Mouse (Mus musculus): ENCODE measurements around the gene Trim7. TPM values are rescaled to one million over a fixed set of nuclear protein-coding genes. Genes with fewer than 3 reads are reported as not detected.
A peak's percentile ranks its signal among the peaks of the same experiment; 100 is the strongest.

The Trim7 gene
- polyA plus RNA-seq, 1 experiment from 2014 or later = 0.51 TPM

DNA sequence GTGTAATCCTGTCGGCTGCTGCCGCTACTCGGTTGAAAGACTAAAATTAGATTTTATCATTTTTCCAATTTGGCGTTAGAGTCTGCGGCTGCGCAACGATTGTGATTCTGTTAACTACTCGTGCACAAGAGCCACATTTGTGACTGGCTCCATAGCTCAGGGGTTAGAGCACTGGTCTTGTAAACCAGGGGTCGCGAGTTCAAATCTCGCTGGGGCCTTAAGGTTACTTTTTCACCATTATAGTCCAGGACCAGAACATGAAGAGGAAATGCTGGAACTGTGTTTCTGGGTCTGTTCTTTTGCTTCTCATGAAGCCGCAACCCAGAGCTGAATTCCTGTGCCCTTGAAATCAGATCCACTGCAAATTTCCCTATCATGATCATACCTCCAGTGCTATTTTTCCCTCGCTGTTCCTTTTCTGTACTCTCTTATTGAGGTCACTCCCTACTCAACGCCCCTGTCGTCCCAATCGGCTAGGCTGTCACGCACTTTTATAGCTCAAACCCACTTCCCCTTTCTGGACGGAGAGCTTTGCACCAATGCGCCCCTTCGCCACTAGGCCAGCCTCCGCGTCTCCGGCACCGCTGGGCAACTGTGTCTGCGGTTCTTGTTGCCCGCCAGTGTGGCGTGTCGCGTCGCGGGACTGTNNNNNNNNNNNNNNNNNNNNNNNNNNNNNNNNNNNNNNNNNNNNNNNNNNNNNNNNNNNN lies 27.7 kb downstream of the Trim7 start:
- peak overlapping the region; percentile 41; the same call in 1 of the 2 replicates for H3K9ac ChIP-seq (ENCODE audit: low read length)
- under 1% methylated on average over 31 of the region's 31 CpGs for WGBS
- no peak overlapping the region for H3K27ac ChIP-seq (ENCODE audit: low read depth, low read length)
- H3K4me3 ChIP-seq (ENCODE audit: low read depth, low read length) = peak overlapping the region; percentile 56
- H3K4me2 ChIP-seq (ENCODE audit: low read depth, low read length, severe bottlenecking) = peak overlapping the region; percentile 86
- H3K36me3 ChIP-seq (ENCODE audit: control insufficient read depth, insufficient read depth, low read length) = no peaks in the 10 kb centered on the region
- DNase-seq (ENCODE audit: low spot score) (peak; percentile 89), ATAC-seq (replicated peaks; ENCODE audit: low FRiP score) (peak; percentile 75)
- peaks cover 3% of the 10 kb centered on the region; the same call in 1 of the 2 replicates for H3K4me1 ChIP-seq (replicated peaks; ENCODE audit: control insufficient read depth, insufficient read depth, low read length)
- H3K27me3 ChIP-seq (ENCODE audit: control insufficient read depth, insufficient read depth, low read length) = 0 out of 2 replicates have a peak, but pooled peaks cover 2% of the 10 kb centered on the region
- H3K9me3 ChIP-seq (ENCODE audit: control insufficient read depth, low read length) = peaks cover 2% of the 10 kb centered on the region; the same call in 1 of the 2 replicates

DNA sequence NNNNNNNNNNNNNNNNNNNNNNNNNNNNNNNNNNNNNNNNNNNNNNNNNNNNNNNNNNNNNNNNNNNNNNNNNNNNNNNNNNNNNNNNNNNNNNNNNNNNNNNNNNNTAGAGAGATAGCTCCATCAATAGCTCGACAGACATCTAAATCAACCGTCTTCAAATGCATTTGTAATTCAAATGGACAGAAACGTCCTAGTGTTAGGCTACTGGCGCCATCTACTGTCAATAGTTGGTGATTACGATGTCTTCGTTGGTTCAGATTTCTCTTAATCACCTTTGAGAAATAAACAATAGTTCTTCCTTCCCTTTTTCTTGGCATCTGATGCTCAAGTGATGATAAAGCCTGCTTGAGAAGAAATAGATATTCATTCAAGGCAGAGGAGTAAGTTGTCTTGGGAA lies 33.1 kb downstream of the Trim7 start:
- H3K9me3 ChIP-seq (ENCODE audit: control insufficient read depth, low read length) = no peaks in the 10 kb centered on the region
- peak overlapping the region; percentile 68; the same call in 1 of the 2 replicates for H3K4me2 ChIP-seq (ENCODE audit: low read depth, low read length, severe bottlenecking)
- H3K4me3 ChIP-seq (ENCODE audit: low read depth, low read length) = peak overlapping the region; percentile 38; the same call in 1 of the 2 replicates
- under 1% methylated on average over 6 of the region's 6 CpGs for WGBS
- 0 out of 2 replicates have a peak, but pooled peaks cover 2% of the 10 kb centered on the region for H3K27me3 ChIP-seq (ENCODE audit: control insufficient read depth, insufficient read depth, low read length)
- no peak overlapping the region for H3K9ac ChIP-seq (ENCODE audit: low read length)
- ATAC-seq (replicated peaks; ENCODE audit: low FRiP score) (no peak), DNase-seq (ENCODE audit: low spot score) (peak; percentile 53)
- H3K36me3 ChIP-seq (ENCODE audit: control insufficient read depth, insufficient read depth, low read length) = no peaks in the 10 kb centered on the region
- peaks cover 3% of the 10 kb centered on the region; the same call in 1 of the 2 replicates for H3K4me1 ChIP-seq (replicated peaks; ENCODE audit: control insufficient read depth, insufficient read depth, low read length)
- H3K27ac ChIP-seq (ENCODE audit: low read depth, low read length) = no peak overlapping the region

GRCm38 (mm10) chr11:48862784-48863319 lies 36.9 kb downstream of the Trim7 start:
- ATAC-seq (replicated peaks; ENCODE audit: low FRiP score) = no peak
- H3K4me3 ChIP-seq (ENCODE audit: low read depth, low read length) = no peak overlapping the region
- WGBS = 88% methylated on average over 1 of the region's 1 CpGs

GRCm38 (mm10) chr11:48863808-48864207 lies 37.9 kb downstream of the Trim7 start:
- Histone ChIP-seq H3K27me3 (ENCODE audit: control insufficient read depth, insufficient read depth, low read length) (no peaks in the 10 kb centered on the region), H3K27ac (ENCODE audit: low read depth, low read length) (no peak overlapping the region), H3K9me3 (ENCODE audit: control insufficient read depth, low read length) (no peaks in the 10 kb centered on the region), H3K4me1 (replicated peaks; ENCODE audit: control insufficient read depth, insufficient read depth, low read length) (no peaks in the 10 kb centered on the region; the same call in 1 of the 2 replicates), H3K36me3 (ENCODE audit: control insufficient read depth, insufficient read depth, low read length) (no peaks in the 10 kb centered on the region), H3K4me2 (ENCODE audit: low read depth, low read length, severe bottlenecking) (no peak overlapping the region), H3K4me3 (ENCODE audit: low read depth, low read length) (no peak overlapping the region), H3K9ac (ENCODE audit: low read length) (no peak overlapping the region)
- 79% methylated on average over 3 of the region's 3 CpGs for WGBS
- DNase-seq (ENCODE audit: low spot score) (no peak), ATAC-seq (replicated peaks; ENCODE audit: low FRiP score) (no peak)

More at GRCm38 (mm10) chr11:48862784-48863319, 36.9 kb downstream of the Trim7 start:
- no peak overlapping the region for H3K4me2 ChIP-seq (ENCODE audit: low read depth, low read length, severe bottlenecking)
- H3K36me3 ChIP-seq (ENCODE audit: control insufficient read depth, insufficient read depth, low read length) = no peaks in the 10 kb centered on the region
- H3K27ac ChIP-seq (ENCODE audit: low read depth, low read length) = no peak overlapping the region
- DNase-seq (ENCODE audit: low spot score) = no peak
- no peaks in the 10 kb centered on the region for H3K9me3 ChIP-seq (ENCODE audit: control insufficient read depth, low read length)
- no peak overlapping the region for H3K9ac ChIP-seq (ENCODE audit: low read length)
- H3K27me3 ChIP-seq (ENCODE audit: control insufficient read depth, insufficient read depth, low read length) = no peaks in the 10 kb centered on the region
- no peaks in the 10 kb centered on the region; the same call in 1 of the 2 replicates for H3K4me1 ChIP-seq (replicated peaks; ENCODE audit: control insufficient read depth, insufficient read depth, low read length)

DNA sequence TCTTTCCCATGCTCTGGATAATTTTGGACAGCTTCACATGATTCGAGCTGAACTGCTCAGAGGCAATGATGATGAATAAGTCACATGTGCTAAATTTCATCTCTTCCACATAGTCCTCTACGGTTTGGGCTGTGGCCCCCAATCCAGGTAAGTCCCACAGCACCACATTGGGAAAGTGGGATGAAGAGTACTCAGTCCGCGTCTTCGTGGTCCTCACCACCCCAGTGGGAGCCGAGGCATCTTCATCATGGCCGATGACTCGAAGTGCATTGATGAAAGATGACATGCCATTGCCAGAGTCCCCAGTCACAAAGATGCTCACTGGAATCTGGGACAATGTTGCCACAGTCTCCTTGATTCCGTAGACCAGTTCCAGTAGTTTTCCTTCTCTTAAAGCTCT lies 40.5 kb downstream of the Trim7 start:
- Histone ChIP-seq H3K4me1 (replicated peaks; ENCODE audit: control insufficient read depth, insufficient read depth, low read length) (no peaks in the 10 kb centered on the region; the same call in 1 of the 2 replicates), H3K4me2 (ENCODE audit: low read depth, low read length, severe bottlenecking) (no peak overlapping the region), H3K36me3 (ENCODE audit: control insufficient read depth, insufficient read depth, low read length) (no peaks in the 10 kb centered on the region), H3K9me3 (ENCODE audit: control insufficient read depth, low read length) (no peaks in the 10 kb centered on the region), H3K27me3 (ENCODE audit: control insufficient read depth, insufficient read depth, low read length) (no peaks in the 10 kb centered on the region), H3K9ac (ENCODE audit: low read length) (no peak overlapping the region), H3K4me3 (ENCODE audit: low read depth, low read length) (no peak overlapping the region), H3K27ac (ENCODE audit: low read depth, low read length) (no peak overlapping the region)
- 91% methylated on average over 9 of the region's 9 CpGs for WGBS
- no peak for DNase-seq (ENCODE audit: low spot score)
- no peak for ATAC-seq (replicated peaks; ENCODE audit: low FRiP score)

- Histone ChIP-seq H3K36me3 (ENCODE audit: control insufficient read depth, insufficient read depth, low read length) (no peaks in the 10 kb centered on the region), H3K27ac (ENCODE audit: low read depth, low read length) (no peak overlapping the region), H3K9ac (ENCODE audit: low read length) (no peak overlapping the region), H3K4me3 (ENCODE audit: low read depth, low read length) (no peak overlapping the region), H3K4me1 (replicated peaks; ENCODE audit: control insufficient read depth, insufficient read depth, low read length) (peaks cover 3% of the 10 kb centered on the region; the same call in 1 of the 2 replicates), H3K4me2 (ENCODE audit: low read depth, low read length, severe bottlenecking) (no peak overlapping the region), H3K27me3 (ENCODE audit: control insufficient read depth, insufficient read depth, low read length) (no peaks in the 10 kb centered on the region), H3K9me3 (ENCODE audit: control insufficient read depth, low read length) (no peaks in the 10 kb centered on the region)
- 77% methylated on average over 7 of the region's 7 CpGs for WGBS
- ATAC-seq (replicated peaks; ENCODE audit: low FRiP score) (no peak), DNase-seq (ENCODE audit: low spot score) (no peak)
Observed at GRCm38 (mm10) chr11:48869380-48870110, 43.6 kb downstream of the Trim7 start.

DNA sequence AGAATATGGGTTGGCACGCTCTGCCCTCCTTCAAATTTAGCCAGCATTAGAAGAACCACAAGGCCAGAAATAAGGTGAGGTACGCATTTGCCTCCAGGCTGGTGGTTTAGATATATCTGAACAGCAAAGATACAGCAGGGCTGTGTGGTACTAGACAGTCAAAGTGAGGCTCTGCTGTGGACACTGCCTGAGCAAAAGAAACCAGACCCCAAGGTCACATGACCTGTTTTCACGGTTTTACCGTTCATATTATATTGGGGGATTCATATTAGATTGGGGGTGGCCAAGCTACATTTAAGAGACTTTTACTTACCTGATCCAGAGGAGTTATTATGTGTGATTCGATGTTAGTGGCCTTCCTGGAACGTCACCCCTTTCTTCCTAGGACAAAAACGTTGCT lies 44.8 kb downstream of the Trim7 start:
- Histone ChIP-seq H3K4me2 (ENCODE audit: low read depth, low read length, severe bottlenecking) (peak overlapping the region; percentile 65), H3K27ac (ENCODE audit: low read depth, low read length) (no peak overlapping the region), H3K4me3 (ENCODE audit: low read depth, low read length) (peak overlapping the region; percentile 36), H3K9ac (ENCODE audit: low read length) (peak overlapping the region; percentile 62), H3K9me3 (ENCODE audit: control insufficient read depth, low read length) (no peaks in the 10 kb centered on the region), H3K36me3 (ENCODE audit: control insufficient read depth, insufficient read depth, low read length) (no peaks in the 10 kb centered on the region), H3K27me3 (ENCODE audit: control insufficient read depth, insufficient read depth, low read length) (no peaks in the 10 kb centered on the region), H3K4me1 (replicated peaks; ENCODE audit: control insufficient read depth, insufficient read depth, low read length) (peaks cover 3% of the 10 kb centered on the region; the same call in 1 of the 2 replicates)
- DNase-seq (ENCODE audit: low spot score) (no peak), ATAC-seq (replicated peaks; ENCODE audit: low FRiP score) (no peak)
- 36% methylated on average over 7 of the region's 7 CpGs for WGBS

GRCm38 (mm10) chr11:48871201-48871772 lies 45.3 kb downstream of the Trim7 start, which contains the start of gene Irgm1:
Gene Irgm1 (minus strand): TSS chr11:48871683.
- no peaks in the 10 kb centered on the region for H3K27me3 ChIP-seq (ENCODE audit: control insufficient read depth, insufficient read depth, low read length)
- H3K27ac ChIP-seq (ENCODE audit: low read depth, low read length) = no peak within 1 kb of the TSS
- no peaks in the 10 kb centered on the region for H3K36me3 ChIP-seq (ENCODE audit: control insufficient read depth, insufficient read depth, low read length)
- peak within 1 kb of the TSS; percentile 62 for H3K9ac ChIP-seq (ENCODE audit: low read length)
- peak within 1 kb of the TSS; percentile 36 for H3K4me3 ChIP-seq (ENCODE audit: low read depth, low read length)
- DNase-seq (ENCODE audit: low spot score) (peak; percentile 69), ATAC-seq (replicated peaks; ENCODE audit: low FRiP score) (peak; percentile 53)
- 2% methylated on average over 19 of the region's 19 CpGs for WGBS
- H3K4me1 ChIP-seq (replicated peaks; ENCODE audit: control insufficient read depth, insufficient read depth, low read length) = peaks cover 3% of the 10 kb centered on the region; the same call in 1 of the 2 replicates
- H3K9me3 ChIP-seq (ENCODE audit: control insufficient read depth, low read length) = no peaks in the 10 kb centered on the region
- peak within 1 kb of the TSS; percentile 65 for H3K4me2 ChIP-seq (ENCODE audit: low read depth, low read length, severe bottlenecking)
